Mouse (Mus musculus): ENCODE data around the gene Idnk.

The Idnk gene

GRCm38 (mm10) chr13:58160761-58161160, 3.3 kb downstream of the Idnk start:
- H3K27me3 ChIP-seq (ENCODE audit: control insufficient read depth, insufficient read depth, low read length, poor library complexity, severe bottlenecking): no peaks in the 10 kb centered on the region
- peaks cover 11% of the 10 kb centered on the region for H3K36me3 ChIP-seq (ENCODE audit: control insufficient read depth, insufficient read depth, low read length, poor library complexity, severe bottlenecking)
- DNase-seq (ENCODE audit: low read depth, low spot score): no peak

- H3K27me3 ChIP-seq (ENCODE audit: control insufficient read depth, insufficient read depth, low read length, poor library complexity, severe bottlenecking): no peaks in the 10 kb centered on the region
- no peak for DNase-seq (ENCODE audit: low read depth, low spot score)
- peaks cover 15% of the 10 kb centered on the region for H3K36me3 ChIP-seq (ENCODE audit: control insufficient read depth, insufficient read depth, low read length, poor library complexity, severe bottlenecking)
These were observed 5.9 kb downstream of the Idnk start for GRCm38 (mm10) chr13:58163343-58163742.

GRCm38 (mm10) chr13:58168119-58168518, 10.7 kb downstream of the Idnk start:
- DNase-seq (ENCODE audit: low read depth, low spot score): no peak
- H3K27me3 ChIP-seq (ENCODE audit: control insufficient read depth, insufficient read depth, low read length, poor library complexity, severe bottlenecking): no peaks in the 10 kb centered on the region
- H3K36me3 ChIP-seq (ENCODE audit: control insufficient read depth, insufficient read depth, low read length, poor library complexity, severe bottlenecking): peaks cover 13% of the 10 kb centered on the region

GRCm38 (mm10) chr13:58176105-58176504, 18.7 kb downstream of the Idnk start:
- no peak for DNase-seq (ENCODE audit: low read depth, low spot score)

GRCm38 (mm10) chr13:58177511-58178208, 20.2 kb downstream of the Idnk start:
- no peaks in the 10 kb centered on the region for H3K27me3 ChIP-seq (ENCODE audit: control insufficient read depth, insufficient read depth, low read length, poor library complexity, severe bottlenecking)
- no peak for DNase-seq (ENCODE audit: low read depth, low spot score)
- H3K36me3 ChIP-seq (ENCODE audit: control insufficient read depth, insufficient read depth, low read length, poor library complexity, severe bottlenecking): peaks cover 11% of the 10 kb centered on the region; the same call in 1 of the 2 replicates

More at GRCm38 (mm10) chr13:58176105-58176504, 18.7 kb downstream of the Idnk start:
- no peaks in the 10 kb centered on the region for H3K27me3 ChIP-seq (ENCODE audit: control insufficient read depth, insufficient read depth, low read length, poor library complexity, severe bottlenecking)
- H3K36me3 ChIP-seq (ENCODE audit: control insufficient read depth, insufficient read depth, low read length, poor library complexity, severe bottlenecking): peaks cover 11% of the 10 kb centered on the region; the same call in 1 of the 2 replicates

GRCm38 (mm10) chr13:58181607-58182551, 24.4 kb downstream of the Idnk start:
- Histone ChIP-seq H3K36me3 (ENCODE audit: control insufficient read depth, insufficient read depth, low read length, poor library complexity, severe bottlenecking) (peaks cover 8% of the 10 kb centered on the region; the same call in 1 of the 2 replicates), H3K27me3 (ENCODE audit: control insufficient read depth, insufficient read depth, low read length, poor library complexity, severe bottlenecking) (no peaks in the 10 kb centered on the region)
- DNase-seq (ENCODE audit: low read depth, low spot score): no peak

GRCm38 (mm10) chr13:58184111-58184510, 26.7 kb downstream of the Idnk start:
- DNase-seq (ENCODE audit: low read depth, low spot score): no peak
- peaks cover 9% of the 10 kb centered on the region for H3K36me3 ChIP-seq (ENCODE audit: control insufficient read depth, insufficient read depth, low read length, poor library complexity, severe bottlenecking)
- H3K27me3 ChIP-seq (ENCODE audit: control insufficient read depth, insufficient read depth, low read length, poor library complexity, severe bottlenecking): no peaks in the 10 kb centered on the region

- peaks cover 11% of the 10 kb centered on the region for H3K36me3 ChIP-seq (ENCODE audit: control insufficient read depth, insufficient read depth, low read length, poor library complexity, severe bottlenecking)
- DNase-seq (ENCODE audit: low read depth, low spot score): no peak
These were observed 28.8 kb downstream of the Idnk start for GRCm38 (mm10) chr13:58186281-58186680.

GRCm38 (mm10) chr13:58187751-58188150, 30.3 kb downstream of the Idnk start:
- Histone ChIP-seq H3K36me3 (ENCODE audit: control insufficient read depth, insufficient read depth, low read length, poor library complexity, severe bottlenecking) (peaks cover 16% of the 10 kb centered on the region), H3K27me3 (ENCODE audit: control insufficient read depth, insufficient read depth, low read length, poor library complexity, severe bottlenecking) (no peaks in the 10 kb centered on the region)
- DNase-seq (ENCODE audit: low read depth, low spot score): no peak

More at GRCm38 (mm10) chr13:58186281-58186680, 28.8 kb downstream of the Idnk start:
- no peaks in the 10 kb centered on the region for H3K27me3 ChIP-seq (ENCODE audit: control insufficient read depth, insufficient read depth, low read length, poor library complexity, severe bottlenecking)

- peaks cover 21% of the 10 kb centered on the region for H3K36me3 ChIP-seq (ENCODE audit: control insufficient read depth, insufficient read depth, low read length, poor library complexity, severe bottlenecking)
- no peaks in the 10 kb centered on the region for H3K27me3 ChIP-seq (ENCODE audit: control insufficient read depth, insufficient read depth, low read length, poor library complexity, severe bottlenecking)
- DNase-seq (ENCODE audit: low read depth, low spot score): peak; percentile 92
These were observed 31.0 kb downstream of the Idnk start for GRCm38 (mm10) chr13:58188412-58188811.

GRCm38 (mm10) chr13:58189473-58189872, 32.0 kb downstream of the Idnk start:
- Histone ChIP-seq H3K36me3 (ENCODE audit: control insufficient read depth, insufficient read depth, low read length, poor library complexity, severe bottlenecking) (peaks cover 21% of the 10 kb centered on the region), H3K27me3 (ENCODE audit: control insufficient read depth, insufficient read depth, low read length, poor library complexity, severe bottlenecking) (no peaks in the 10 kb centered on the region)
- no peak for DNase-seq (ENCODE audit: low read depth, low spot score)

- no peak for DNase-seq (ENCODE audit: low read depth, low spot score)
- Histone ChIP-seq H3K36me3 (ENCODE audit: control insufficient read depth, insufficient read depth, low read length, poor library complexity, severe bottlenecking) (peaks cover 22% of the 10 kb centered on the region), H3K27me3 (ENCODE audit: control insufficient read depth, insufficient read depth, low read length, poor library complexity, severe bottlenecking) (no peaks in the 10 kb centered on the region)
These were observed 34.1 kb downstream of the Idnk start for GRCm38 (mm10) chr13:58191516-58191915.

GRCm38 (mm10) chr13:58192146-58192545, 34.7 kb downstream of the Idnk start:
- H3K27me3 ChIP-seq (ENCODE audit: control insufficient read depth, insufficient read depth, low read length, poor library complexity, severe bottlenecking): no peaks in the 10 kb centered on the region
- H3K36me3 ChIP-seq (ENCODE audit: control insufficient read depth, insufficient read depth, low read length, poor library complexity, severe bottlenecking): peaks cover 22% of the 10 kb centered on the region
- DNase-seq (ENCODE audit: low read depth, low spot score): no peak

GRCm38 (mm10) chr13:58193221-58193620, 35.8 kb downstream of the Idnk start:
- H3K27me3 ChIP-seq (ENCODE audit: control insufficient read depth, insufficient read depth, low read length, poor library complexity, severe bottlenecking): no peaks in the 10 kb centered on the region
- peaks cover 22% of the 10 kb centered on the region for H3K36me3 ChIP-seq (ENCODE audit: control insufficient read depth, insufficient read depth, low read length, poor library complexity, severe bottlenecking)
- no peak for DNase-seq (ENCODE audit: low read depth, low spot score)

- DNase-seq (ENCODE audit: low read depth, low spot score): no peak
- H3K36me3 ChIP-seq (ENCODE audit: control insufficient read depth, insufficient read depth, low read length, poor library complexity, severe bottlenecking): peaks cover 17% of the 10 kb centered on the region
- no peaks in the 10 kb centered on the region for H3K27me3 ChIP-seq (ENCODE audit: control insufficient read depth, insufficient read depth, low read length, poor library complexity, severe bottlenecking)
These were observed 37.5 kb downstream of the Idnk start for GRCm38 (mm10) chr13:58194908-58195307.
